Mouse (Mus musculus): ENCODE measurements at regions not wholly inside any gene's neighbourhood (a gene's known extent, or its start where the extent isn't known, plus 50 kb on each side); places are given as distances from the start of the nearest gene placed in this dataset.
A peak's percentile ranks its signal among the peaks of the same experiment; 100 is the strongest.
"Not testable (repeated sequence)": the region's sequence is repeated elsewhere in the genome, so short reads cannot be mapped to it uniquely, and the experiment has no call there.

DNA sequence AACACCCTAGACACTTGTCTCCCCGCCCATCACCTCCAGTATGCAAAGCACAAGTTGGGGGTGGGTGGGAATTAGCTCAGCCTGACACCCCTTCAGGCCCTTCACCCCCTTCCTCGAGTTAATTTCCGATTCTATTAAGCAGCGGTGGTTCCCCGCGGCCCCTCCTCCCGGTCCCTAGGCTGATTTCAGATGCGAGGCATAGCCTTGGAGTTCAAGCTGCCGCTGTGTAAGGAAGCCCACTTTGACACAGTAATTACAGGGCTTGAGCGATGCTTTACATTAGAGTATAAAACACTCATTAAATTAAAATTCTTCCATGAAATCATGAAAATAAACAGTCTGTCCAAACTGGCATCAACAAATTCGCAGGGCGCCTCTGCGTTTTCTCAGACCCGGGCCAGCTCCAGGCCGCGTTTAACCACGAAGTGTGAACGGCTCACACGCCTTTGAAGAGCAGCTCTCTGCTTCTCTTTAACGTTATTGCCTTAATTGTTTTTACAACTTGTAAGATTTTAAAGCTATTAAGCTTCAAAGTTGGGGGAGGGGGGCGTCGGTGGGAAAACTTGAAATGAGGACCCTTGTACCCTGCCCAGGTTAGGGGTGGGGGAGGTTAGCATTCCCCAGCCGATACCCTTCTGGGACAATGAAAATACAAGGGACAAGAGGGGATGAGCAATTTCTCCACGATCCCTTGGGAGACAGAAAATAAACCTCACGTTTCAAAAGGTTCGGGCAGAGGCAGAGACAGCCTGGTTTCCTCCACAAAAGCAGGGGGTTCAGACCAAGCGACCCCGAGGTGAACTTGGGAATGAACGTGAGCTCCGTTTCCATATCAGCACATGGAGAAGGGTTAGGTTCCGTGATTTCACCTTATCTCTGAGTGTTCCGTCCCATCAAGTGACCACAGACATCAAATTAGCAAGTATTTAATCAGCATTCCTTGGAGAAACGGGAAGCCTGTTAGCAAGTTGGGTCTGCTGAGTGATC is 114.4 kb downstream of the Dicer1 start:
- no peak for DNase-seq

DNA sequence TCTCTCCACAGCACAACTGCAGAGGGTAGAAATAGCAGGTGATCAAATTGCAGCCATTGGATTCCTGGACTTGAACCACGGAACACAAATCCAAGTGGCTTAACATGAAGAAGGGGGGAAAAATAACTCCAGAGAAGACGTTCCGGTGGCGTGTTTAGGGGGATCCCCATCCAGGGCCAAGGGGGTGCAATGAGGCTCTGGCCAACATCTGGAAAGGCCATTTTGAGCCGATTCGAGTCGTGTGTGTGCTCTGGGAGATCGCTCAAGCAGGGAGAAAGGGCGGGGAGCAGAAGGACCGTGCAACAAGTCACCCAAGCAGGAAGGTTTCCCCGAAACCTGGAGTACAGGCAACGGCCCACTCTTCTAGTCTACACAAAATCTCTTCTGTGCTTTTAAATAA is 115.3 kb downstream of the Dicer1 start:
- no peak for DNase-seq

DNA sequence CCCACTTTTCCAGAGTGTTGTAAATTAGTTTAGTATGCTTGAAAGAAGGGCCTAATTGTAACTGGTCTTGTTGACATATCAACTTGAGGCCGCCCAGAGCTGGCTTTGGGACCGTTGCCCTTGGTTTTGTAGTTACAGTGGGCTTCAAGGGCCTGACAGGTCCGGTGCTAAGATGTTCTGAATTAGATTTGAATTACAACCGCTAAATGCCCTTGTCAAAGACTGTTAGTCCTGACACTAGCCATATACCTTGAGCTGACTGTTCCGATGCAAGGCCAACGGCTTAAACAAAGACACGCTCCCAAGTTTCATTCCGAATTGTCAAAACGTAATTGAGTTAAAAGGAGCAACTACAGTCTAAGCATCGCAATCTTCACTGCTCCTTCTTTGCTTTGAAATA is 116.9 kb downstream of the Dicer1 start:
- DNase-seq, result no peak

DNA sequence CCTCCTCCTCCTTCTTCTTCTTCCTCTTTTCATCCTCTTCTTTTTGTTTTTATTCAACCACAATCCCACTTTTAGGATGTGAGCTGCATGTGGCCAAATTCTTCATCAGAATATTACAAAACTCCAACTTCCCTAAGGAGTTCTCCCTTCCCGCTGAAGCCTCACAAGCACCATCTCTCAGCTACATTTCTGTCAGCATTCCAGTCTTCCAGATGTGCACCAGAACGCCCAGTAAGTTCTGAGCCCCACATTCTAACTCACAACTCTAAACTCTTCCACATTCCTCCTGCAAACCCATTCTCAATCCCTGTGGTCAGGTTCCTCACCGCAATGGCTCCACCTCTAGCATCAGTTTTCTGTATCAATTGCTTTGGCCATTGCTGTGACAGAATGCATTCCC is 121.2 kb downstream of the Dicer1 start:
- no peak for DNase-seq

DNA sequence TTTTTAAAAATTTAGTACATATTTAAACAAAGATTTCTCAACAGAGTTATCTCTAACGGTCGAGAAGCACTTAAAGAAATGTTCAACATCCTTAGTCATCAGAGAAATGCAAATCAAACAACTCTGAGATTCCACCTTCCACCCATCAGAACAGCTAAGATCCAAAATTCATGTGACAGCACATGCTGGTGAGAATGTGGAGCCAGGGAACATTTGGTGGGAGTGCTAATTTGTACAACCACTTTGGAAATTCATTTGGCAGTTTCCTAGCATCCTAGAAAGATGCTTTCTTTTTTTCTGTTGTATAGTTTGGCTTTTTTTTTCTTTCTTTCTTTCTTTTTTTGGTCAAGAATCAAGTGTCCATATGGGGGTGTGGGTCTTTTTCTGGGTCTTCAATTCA is 122.3 kb downstream of the Dicer1 start:
- no peak for DNase-seq

DNA sequence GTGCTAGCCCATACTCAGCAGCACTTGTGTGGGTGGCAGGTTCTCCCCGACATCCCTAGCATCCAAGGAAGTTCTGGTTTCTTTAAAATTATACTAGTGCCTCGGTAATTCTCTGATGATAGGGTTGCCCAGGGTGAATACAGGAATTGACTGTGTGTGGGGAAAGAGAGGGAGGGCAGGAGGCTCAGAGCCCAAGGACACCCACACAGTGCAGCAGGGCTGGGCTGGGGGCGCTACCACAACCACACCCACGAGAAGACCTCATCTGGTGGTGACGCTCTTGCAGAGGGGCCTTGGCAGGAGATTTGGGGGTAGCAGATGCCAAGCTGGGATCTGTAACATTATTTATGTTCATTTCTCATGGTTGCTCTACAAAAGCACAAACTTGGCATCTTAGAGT is 125.7 kb downstream of the Dicer1 start:
- no peak for DNase-seq

DNA sequence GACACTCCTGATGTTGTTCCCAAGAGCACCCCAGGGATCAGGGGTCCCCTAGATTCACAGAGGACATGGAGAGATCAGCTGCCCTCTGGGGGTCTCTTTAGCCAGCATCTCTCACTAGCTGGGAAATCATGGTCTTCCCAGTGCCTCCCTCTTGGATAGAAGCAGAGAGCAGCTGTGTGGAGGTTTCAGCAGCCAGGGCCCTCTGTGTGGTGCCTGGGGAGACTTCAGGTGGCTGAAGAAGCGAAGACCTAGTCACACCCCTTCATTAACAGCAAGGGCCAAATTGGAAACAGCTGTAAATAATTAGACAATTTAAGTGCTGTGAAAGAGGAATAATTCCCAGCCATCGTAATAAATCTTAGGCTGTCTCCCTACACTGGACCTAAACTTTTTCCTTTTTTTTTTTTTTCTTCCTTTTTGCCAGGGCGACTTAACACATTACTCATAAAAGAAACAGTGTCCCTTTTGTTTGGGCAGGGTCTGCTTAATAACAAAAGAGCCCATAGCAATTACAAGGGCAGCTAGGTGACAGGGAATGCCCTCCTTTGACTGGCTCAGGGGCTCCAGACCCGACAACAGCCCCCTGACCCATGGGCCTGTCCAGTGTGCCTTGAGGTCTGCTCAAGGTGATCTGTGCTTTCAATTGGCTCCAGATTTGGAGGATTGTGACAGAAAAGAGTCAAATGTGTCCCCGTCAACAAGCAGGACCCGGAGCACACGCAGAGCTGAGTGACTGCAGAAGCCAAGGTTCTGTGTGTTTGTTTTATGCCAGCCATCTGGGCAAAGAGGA is 127.7 kb downstream of the Dicer1 start:
- no peak for DNase-seq

DNA sequence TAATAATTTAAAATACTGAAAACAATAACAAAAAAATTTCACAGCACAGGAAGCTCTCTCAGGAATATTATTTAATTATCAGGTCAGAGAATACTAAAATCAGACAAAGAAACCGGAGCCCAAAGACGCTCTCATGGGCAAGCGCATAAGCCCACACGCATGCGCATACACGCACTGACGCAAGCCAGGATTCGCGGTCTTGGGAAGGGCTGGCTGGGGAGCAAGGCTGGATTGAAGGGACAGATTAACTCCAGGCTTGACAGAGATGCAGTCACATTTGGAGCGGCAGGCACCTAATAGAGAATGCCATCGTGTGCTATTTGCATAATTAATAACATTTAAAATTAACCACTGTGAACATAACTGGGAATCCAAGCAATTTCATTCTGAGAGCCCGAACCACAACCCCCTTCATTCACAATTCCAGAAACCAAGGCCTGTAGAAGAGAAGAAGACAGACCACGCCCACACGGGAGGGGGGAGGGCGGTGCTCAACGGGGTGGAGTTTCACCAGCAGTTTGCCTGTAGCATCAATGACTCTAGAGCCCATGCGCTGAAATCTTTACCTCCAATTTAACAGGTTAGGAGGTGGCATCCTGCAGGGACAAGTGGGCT is 134.5 kb downstream of the Dicer1 start:
- DNase-seq, result peak; percentile 42

DNA sequence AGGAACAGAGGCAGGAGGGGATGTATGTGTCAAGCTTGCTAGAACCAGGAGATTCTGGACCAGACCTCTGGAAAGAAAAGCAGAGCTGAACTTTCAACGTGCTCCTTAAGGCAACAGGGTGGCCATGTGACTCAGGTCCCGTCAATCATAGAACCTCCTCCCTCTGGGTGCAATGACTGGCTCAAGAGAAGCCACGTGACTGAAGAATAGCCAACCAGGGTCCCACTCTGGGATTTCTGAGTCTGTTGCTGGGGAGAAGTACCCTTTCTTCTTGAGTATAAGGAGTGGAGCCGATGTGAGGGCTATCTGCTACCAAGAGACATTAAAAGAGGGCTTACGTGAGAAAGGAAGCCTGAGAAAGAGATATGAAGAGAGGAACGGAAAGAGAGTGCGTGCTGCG is 137.5 kb downstream of the Dicer1 start:
- no peak for DNase-seq

DNA sequence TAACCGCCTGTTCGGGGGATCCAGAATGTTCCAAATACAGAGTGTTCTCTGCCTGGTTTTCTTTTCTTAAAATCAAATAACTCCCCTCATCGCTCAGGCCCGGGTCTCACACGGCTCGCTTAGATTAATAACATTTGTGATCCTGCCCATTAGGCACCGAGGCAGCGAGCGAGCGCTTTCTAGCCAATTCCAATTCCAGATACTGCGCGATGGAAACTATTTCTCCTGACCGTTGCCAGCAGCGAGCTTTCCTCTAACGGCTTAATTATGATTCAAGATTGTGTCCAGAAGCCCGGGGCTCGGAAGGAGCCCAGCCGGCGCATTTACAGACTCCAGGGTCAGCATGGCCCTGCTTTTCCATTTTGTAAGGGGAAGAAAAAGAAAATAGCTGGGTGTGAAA is 136.6 kb upstream of the Gsc start:
- DNase-seq, result no peak

DNA sequence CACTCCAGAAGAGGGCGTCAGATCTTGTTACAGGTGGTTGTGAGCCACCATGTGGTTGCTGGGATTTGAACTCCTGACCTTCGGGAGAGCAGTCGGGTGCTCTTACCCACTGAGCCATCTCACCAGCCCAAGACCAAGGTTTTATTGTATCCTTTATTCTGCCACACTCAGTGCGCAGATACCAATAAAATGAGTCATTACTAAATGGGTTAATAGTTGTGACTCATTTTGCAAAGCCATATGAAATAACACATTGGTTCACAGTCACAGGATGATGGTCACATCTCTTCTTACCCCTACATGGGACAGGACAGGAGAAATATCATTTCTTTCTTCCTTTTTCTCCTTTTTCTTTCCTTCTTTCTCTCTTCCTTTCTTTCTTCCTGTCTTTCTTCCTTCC is 135.8 kb upstream of the Gsc start:
- DNase-seq, result not testable (repeated sequence)

DNA sequence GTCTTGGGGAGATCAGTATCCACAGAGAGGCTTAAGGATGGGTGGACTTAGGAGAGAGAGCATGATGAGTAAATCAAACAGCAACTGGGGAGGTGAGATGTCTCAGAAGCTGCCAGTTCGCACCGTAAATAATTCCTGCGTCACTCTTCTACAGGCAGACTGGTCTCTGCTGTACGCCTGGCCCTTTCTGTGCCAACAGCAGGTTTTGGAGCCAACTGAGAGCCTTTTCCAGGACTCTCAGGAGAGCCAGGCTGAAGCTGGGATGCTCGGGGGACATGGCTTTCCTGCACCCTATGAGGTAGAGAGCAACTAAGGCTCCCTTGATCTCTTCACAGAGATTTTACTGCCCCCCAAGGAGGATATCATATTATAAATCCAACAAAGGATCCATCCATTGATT is 134.3 kb upstream of the Gsc start:
- DNase-seq, result no peak

DNA sequence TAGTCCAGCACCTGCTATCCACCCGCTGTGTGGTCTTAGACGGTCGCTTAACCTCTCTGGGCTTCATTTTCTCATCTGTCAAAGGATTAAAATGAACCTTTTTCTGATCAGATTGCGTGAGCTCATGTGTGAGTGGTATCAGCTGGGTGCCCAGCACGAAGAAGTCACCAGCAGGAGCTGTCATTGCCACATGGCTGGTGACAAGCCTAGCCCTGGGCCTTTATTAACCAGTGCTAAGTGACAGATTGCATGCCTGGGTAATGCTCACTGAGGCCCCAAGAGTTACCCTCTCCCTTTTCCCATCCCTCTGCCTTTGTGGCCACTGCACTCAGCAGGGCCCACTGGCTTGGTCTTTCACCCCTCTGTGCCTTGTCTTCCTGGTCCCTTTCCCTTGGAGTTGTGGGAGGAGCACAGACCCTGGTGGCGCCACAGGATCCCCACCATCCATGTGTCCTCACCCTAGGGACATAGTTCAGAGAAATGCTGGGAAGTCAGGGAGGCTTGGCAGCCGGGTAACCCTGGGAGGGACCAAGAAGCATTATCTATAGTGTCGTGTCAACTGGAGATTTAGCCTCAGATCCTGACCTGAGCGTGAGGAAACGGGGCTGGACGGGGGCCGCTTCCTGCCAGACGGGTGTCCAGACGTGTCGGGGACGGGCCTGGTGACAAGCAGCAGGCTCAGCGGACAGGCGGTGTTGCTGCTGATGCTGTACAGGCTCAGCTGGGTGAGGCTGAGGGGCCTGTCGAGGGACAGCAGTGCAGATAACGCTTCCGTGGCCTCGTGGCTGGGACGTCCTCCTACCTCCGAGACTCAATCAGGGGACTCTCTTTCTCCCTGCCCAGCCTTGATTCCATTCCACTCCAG is 132.6 kb upstream of the Gsc start:
- DNase-seq, result no peak

DNA sequence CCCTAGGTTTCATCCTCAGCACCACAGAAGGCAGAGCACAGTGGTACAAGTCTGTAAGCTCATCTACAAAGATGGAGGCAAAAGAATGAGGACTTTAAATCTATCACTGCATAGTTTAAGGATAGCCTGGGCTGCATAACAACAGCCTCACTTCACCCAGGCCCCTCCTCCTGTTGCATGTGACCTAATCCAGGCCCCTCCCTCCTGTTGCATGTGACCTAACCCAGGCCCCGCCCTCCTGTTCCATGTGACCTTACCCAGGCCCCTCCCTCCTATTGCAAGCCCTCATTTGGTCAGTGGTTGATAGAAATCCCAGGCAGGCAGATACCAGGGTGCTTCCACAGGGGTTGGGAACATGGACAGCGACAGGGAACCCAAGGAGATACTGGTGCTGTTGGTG is 124.9 kb upstream of the Gsc start:
- no peak for DNase-seq

DNA sequence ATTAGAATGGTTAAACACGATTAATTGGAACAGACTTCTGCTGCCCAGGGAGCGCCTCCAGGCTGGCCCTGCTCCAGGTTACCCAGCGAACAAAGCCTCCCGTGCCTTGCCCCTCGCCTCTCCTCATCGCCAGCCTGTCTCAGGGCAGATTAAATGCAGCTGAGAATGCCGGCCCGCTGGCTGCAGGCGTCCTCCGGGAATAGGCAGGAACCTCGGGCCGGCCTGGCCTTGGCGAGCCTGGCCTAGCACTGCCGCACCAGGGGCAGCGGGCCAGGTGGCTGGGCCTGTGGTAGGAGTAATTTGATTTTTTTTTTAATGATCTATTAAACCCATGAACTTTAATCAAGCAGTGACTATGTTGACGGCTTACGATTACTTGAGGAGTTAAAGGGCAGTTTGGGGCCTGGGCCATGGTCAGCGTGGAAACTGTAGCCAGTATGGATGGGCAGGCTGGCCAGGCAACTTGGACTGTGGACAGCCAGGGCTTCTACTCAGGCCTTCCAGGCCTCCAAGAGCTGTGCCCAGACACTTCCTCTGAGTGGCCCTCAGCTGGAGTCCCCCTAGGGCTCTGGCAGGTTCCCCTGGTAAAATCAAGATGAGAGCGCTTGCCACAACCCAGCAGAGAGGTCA is 120.5 kb upstream of the Gsc start:
- DNase-seq, result peak; percentile 46

DNA sequence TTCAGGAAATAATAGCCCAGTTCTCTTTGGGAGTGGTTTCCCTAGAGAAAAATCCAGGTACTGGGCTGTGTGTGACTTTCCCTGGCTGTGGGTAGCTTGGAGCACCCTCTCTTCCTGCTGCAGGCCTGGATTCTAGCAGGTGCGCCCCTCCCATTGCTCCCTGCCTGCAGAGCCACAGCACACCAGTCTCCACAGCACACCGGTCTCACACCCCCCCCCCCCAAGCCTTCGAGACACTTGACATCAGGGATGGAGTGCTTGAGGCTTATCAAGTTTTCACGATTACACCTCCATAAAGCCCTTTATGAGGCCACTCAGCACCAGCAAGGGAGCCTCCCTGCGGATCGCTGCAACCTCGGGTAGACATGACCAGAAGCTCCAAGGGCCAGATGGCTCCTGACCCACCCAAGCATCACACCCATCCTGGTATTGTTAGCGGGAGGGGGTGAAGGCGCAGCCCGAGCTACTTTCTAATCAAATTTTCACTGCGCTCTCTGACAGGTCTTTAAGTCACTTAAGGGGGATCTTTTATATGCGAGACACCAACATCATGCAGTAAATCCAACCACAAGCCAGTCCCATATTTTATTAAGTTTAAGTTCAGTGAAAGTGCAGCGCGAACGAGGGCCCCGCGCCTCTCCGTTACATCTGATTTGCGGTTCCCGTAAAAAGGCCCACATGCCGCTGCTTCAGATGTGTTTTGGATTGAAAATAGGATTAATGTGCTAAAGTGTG is 119.8 kb upstream of the Gsc start:
- DNase-seq, result no peak

DNA sequence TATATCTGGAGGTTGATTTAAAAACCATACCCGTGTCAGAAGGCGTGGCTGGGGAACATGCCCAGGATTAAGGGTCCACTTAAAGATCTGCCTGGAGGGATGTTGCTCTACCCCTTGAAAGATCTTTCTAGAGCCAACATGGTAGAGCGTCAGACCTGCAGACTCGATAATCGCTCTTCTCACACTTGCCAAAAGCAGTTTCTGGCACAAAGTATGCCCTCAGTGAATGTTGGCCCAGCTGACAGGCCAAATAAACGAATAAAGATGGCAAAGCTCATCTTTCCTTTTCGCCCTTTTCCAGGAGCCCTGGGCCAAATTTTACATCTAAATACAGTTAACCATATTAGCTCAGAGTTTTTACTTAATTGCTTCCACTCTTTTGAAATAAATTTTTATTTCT is 118.4 kb upstream of the Gsc start:
- DNase-seq, result no peak

DNA sequence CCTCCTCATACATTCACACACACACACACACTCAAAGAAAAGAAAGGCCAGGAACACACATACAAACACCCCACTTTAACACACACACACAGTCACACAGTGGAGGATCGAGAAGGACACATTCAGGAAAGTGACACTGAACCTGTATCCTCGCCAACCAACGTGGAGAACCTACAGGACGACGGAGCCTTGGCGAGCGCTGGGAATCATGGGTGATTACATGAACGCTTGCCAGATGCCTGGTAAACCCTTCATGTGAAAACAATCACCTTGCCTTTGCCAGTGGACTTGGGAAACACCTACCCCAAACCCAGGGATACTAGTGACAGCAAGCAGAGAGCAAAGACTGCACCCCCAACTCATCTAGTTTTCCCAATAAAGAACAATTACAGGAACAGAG is 117.2 kb upstream of the Gsc start:
- DNase-seq, result no peak

DNA sequence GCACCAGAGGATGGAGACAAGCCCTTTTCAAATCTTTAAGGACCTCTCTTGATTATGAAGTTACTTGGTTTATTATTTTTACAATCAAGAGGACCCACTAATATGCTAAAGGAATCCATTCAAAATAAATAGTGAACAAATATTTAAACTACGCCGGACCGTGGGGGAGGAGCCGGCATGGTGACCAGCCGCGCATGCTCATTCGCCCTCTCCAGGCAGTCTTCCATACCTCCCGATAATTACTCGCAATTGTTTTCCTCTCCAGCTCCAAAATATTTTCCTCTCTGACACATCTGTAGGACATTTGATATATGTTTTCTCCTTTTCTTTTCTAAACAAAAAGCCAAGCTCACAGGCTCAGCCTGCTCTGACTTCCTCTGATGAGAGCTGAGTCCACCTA is 111.3 kb upstream of the Gsc start:
- no peak for DNase-seq

DNA sequence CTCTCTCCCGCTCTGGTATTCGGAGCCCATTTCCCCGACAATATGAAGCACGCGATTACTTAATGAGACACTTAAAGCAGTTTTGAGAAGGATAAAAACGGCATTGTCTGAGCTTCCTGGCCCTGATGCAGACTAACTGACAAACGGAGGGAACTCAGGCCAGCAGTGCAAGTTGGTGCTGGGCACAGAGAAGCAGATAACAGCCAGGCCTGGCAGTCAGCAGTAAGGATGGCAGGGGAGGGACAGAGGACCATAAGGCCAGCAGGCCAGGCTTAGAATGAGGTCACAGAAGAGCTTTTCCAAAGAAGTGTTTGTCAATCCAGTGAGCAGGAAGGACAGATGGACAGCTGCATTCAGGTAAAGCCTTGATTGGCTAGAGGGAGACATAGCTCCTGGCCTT is 107.7 kb upstream of the Gsc start:
- no peak for DNase-seq

DNA sequence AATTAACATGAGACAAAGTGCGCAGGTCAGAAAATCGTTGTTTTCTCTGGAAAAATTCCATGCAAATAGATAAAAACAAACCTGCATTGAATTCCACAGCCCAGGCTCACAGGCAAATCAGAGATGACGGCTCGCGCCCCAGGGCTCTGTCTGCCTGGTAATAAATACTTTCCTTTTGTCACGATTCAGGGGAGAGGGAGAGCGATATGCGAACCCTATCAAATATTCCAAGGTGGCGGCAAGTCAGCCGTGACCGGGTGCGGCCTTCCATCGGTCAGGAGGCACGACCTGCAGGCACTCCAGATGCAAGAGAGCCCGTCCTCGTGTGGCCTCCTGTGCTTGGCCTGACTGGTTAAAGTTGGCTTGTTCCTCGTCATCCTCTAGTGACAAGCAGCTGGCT is 94.5 kb upstream of the Gsc start:
- peak; percentile 16 for DNase-seq
